Mouse (Mus musculus) WW6 (cell line): Measurements from ENCODE around the gene Gm11273.
"Not testable (repeated sequence)": the region's sequence is repeated elsewhere in the genome, so short reads cannot be mapped to it uniquely, and the experiment has no call there.

Experiments
- DNase-seq: peaks from one replicate; pipeline ENCODE4 v3.0.0-alpha.2; 2013; ENCODE audit warnings: low read depth, low spot score

Gm11273 gene

GRCm38 (mm10) chr13:21501182-21501581 lies at the start of gene Gm11273:
TSS of gene Gm11273 (minus strand) at chr13:21501418.
- DNase-seq = not testable (repeated sequence)

GRCm38 (mm10) chr13:21550416-21551110 lies 49.3 kb upstream of the Gm11273 start:
- no peak for DNase-seq

GRCm38 (mm10) chr13:21549487-21549886 lies 48.3 kb upstream of the Gm11273 start:
- no peak for DNase-seq

- DNase-seq = no peak
Measured at GRCm38 (mm10) chr13:21542708-21543107, 41.5 kb upstream of the Gm11273 start, which contains the start of gene Olfr1366. TSS of gene Olfr1366 (minus strand) at chr13:21542808.

- peak; percentile 67 for DNase-seq
Measured at GRCm38 (mm10) chr13:21530781-21531201, 29.6 kb upstream of the Gm11273 start, which contains the start of gene Zkscan8. TSS of gene Zkscan8 (minus strand) at chr13:21531120.

GRCm38 (mm10) chr13:21530136-21530535 lies 28.9 kb upstream of the Gm11273 start:
- DNase-seq = no peak

GRCm38 (mm10) chr13:21506221-21506649 lies 5.0 kb upstream of the Gm11273 start:
- peak; percentile 82 for DNase-seq

- no peak for DNase-seq
Measured at GRCm38 (mm10) chr13:21502296-21502695, 1.1 kb upstream of the Gm11273 start.

- DNase-seq = no peak
Measured at GRCm38 (mm10) chr13:21495080-21495479, 6.1 kb downstream of the Gm11273 start, which contains the start of gene AK157302. TSS of gene AK157302 (plus strand) at chr13:21495223.

GRCm38 (mm10) chr13:21492847-21493246 lies 8.4 kb downstream of the Gm11273 start:
- no peak for DNase-seq

GRCm38 (mm10) chr13:21486881-21487280 lies 14.3 kb downstream of the Gm11273 start:
- DNase-seq = no peak

GRCm38 (mm10) chr13:21478759-21479670 lies 22.2 kb downstream of the Gm11273 start, which contains the start of the genes Zkscan4 and Gm10065:
TSS of gene Zkscan4 (plus strand) at chr13:21478907.
TSS of gene Gm10065 (minus strand) at chr13:21479441.
- not testable (repeated sequence) for DNase-seq

GRCm38 (mm10) chr13:21472427-21472826 lies 28.8 kb downstream of the Gm11273 start:
- no peak for DNase-seq

GRCm38 (mm10) chr13:21469097-21469496 lies 32.1 kb downstream of the Gm11273 start:
- no peak for DNase-seq

GRCm38 (mm10) chr13:21468061-21469019 lies 32.9 kb downstream of the Gm11273 start, which contains the start of gene Nkapl:
TSS of gene Nkapl (minus strand) at chr13:21468509.
- peak; percentile 71 for DNase-seq

- DNase-seq = no peak
Measured at GRCm38 (mm10) chr13:21467336-21467735, 33.9 kb downstream of the Gm11273 start.

GRCm38 (mm10) chr13:21462516-21462915 lies 38.7 kb downstream of the Gm11273 start:
- not testable (repeated sequence) for DNase-seq

- DNase-seq = peak; percentile 42
Measured at GRCm38 (mm10) chr13:21456347-21456746, 44.9 kb downstream of the Gm11273 start.

GRCm38 (mm10) chr13:21454133-21454532 lies 47.1 kb downstream of the Gm11273 start:
- DNase-seq = no peak

- DNase-seq = peak; percentile 52
Measured at GRCm38 (mm10) chr13:21453449-21453848, 47.8 kb downstream of the Gm11273 start, which contains the start of gene Zscan26. TSS of gene Zscan26 (minus strand) at chr13:21453730.

GRCm38 (mm10) chr13:21453042-21453441 lies 48.2 kb downstream of the Gm11273 start:
- DNase-seq = no peak
